Mouse (Mus musculus) lung, postnatal 25 days (tissue): ENCODE results near the gene Sbpl.
"Not testable (repeated sequence)": the region's sequence is repeated elsewhere in the genome, so short reads cannot be mapped to it uniquely, and the experiment has no call there.

Source experiments
- DNase-seq: peaks from one replicate; pipeline ENCODE4 v3.0.0; 2022; ENCODE audit warnings: low spot score

Gene Sbpl

GRCm38 (mm10) chr17:23961573-23962122 is 6.6 kb upstream of the Sbpl start:
- no peak for DNase-seq

DNA sequence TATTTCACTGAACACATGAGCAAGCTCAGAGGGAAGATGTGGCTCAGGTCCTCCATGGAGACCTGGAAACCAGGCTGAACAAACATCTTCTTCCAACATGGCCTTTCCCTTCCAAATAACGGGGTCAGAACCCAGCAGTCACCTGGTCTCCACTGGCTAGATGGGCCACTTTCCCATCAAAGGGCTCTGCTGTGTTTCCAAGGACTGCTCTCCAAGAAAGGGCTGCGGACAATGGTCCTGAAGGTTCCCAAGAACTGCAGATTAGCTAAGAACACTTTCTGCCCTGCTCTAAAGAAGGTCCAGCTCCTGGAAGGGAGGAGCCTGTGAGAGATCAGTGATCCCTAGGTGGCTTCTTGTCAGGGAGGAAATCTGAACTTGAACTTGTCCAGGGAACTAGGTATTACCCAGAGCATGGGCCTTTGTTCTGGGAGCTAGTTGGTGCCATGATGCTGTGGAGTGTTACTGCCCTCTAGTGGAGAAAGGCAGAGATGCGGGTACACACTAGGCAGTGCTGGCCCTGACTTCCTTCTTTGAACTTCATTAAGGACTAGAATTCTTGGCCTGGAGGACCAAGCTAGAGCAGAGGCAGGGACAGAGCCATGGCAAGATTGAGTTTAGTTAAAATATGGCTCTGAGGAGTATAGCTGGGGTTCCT is 5.1 kb upstream of the Sbpl start:
- peak; percentile 84 for DNase-seq

DNA sequence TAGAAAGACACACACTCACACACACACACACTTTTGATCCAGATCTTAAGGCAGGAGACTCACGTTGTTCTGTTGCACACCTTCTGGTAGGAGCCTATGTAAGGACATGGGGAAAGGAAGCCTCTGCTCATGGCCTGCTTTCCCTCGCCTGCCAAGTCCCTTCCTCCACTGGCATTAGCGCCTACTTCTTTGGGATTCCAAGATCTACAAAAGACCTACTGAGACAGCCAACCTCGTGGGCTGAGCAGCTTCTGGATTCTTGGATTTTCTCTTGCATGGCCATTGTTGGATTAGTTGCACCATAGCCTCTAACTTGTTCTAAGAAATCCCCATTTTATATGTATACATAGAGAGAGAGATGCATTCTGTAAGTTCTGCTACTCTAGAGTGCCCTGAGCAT is 4.2 kb downstream of the Sbpl start:
- DNase-seq: not testable (repeated sequence)

- no peak for DNase-seq
These were observed 6.0 kb downstream of the Sbpl start for GRCm38 (mm10) chr17:23949068-23949467.

GRCm38 (mm10) chr17:23947486-23947885 is 7.6 kb downstream of the Sbpl start:
- not testable (repeated sequence) for DNase-seq

DNA sequence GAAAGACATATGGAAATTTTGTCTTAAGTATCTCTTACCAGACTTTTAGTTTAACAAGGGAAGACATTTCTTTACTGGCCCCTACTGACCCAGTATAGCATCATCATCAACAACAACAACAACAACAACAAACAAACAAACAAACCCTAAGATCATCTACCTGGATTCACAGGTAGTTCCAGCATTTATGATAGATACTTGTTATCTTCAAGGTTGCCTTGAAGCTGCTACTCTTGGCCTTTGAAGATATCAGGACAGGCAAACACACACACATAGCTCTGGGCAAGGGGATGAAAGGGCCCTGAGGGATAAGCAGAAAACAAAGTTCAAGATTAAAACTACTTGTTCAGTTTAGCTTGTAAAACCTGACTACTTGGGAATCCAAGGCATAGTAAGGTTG is 13.7 kb downstream of the Sbpl start, which contains the start of gene Sbp:
Sbp (plus strand) TSS at position 301 of the 400 bp plus-strand sequence.
- no peak for DNase-seq

- no peak for DNase-seq
These were observed 23.9 kb downstream of the Sbpl start for GRCm38 (mm10) chr17:23931157-23931556.

- peak; percentile 40 for DNase-seq
These were observed 30.0 kb downstream of the Sbpl start for GRCm38 (mm10) chr17:23925090-23925493.

DNA sequence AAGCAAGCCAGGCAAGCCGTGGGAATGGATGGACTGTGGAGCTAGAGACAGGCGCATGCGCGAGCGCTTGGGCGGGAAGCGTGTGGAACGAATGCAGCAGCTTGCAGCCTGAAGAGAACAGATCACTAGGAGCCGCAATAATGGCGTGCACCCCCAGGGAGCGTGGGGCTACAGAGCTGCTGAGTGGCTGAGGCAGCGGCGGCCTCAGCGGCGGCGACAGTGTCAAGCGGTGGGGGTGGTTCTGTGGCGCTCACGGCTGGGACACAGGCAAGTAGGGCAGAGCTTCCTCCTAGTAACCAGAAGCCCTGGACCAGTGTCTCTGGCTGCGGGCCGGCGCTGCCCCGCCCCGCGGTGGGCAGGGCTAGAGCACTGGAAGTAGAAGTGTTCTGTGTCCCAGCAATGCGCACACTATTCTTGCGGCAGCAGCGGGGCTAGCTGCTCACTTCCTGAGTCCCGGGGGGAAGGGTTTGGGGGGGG is 30.5 kb downstream of the Sbpl start:
- DNase-seq: peak; percentile 93

GRCm38 (mm10) chr17:23917158-23917557 is 37.9 kb downstream of the Sbpl start, which contains the start of gene Dcpp3:
Gene Dcpp3 (plus strand): TSS chr17:23917458.
- not testable (repeated sequence) for DNase-seq
